Mouse (Mus musculus): Measurements from ENCODE around the gene Sptbn4.

Sptbn4 gene

GRCm38 (mm10) chr7:27433349-27433748 is 14.1 kb downstream of the Sptbn4 start:
- DNase-seq (ENCODE audit: low spot score) = no peak

GRCm38 (mm10) chr7:27429135-27429534 is 18.4 kb downstream of the Sptbn4 start:
- DNase-seq (ENCODE audit: low spot score) = no peak

DNA sequence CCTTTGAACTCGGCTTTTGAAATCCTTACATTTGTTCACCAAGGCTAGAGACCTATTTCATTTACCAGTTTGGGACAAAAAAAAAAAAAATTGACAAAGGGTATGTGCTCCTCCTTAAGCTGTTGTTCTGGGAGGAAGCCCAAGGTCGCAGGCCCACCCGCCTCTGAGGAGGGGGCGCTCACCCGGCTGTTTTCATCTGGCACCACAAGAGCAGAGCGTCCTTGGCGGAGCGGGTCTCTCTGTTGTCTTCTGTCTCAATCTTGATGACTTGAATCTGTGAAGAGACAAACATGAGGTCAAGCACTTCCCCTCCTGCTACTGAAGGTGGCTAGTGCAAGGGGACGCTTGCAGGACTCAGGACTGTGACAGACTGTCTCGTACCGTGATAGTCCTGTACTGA is 19.5 kb downstream of the Sptbn4 start:
- no peak for DNase-seq (ENCODE audit: low spot score)

- DNase-seq (ENCODE audit: low spot score) = no peak
Observed at GRCm38 (mm10) chr7:27427387-27427786, 20.1 kb downstream of the Sptbn4 start.

DNA sequence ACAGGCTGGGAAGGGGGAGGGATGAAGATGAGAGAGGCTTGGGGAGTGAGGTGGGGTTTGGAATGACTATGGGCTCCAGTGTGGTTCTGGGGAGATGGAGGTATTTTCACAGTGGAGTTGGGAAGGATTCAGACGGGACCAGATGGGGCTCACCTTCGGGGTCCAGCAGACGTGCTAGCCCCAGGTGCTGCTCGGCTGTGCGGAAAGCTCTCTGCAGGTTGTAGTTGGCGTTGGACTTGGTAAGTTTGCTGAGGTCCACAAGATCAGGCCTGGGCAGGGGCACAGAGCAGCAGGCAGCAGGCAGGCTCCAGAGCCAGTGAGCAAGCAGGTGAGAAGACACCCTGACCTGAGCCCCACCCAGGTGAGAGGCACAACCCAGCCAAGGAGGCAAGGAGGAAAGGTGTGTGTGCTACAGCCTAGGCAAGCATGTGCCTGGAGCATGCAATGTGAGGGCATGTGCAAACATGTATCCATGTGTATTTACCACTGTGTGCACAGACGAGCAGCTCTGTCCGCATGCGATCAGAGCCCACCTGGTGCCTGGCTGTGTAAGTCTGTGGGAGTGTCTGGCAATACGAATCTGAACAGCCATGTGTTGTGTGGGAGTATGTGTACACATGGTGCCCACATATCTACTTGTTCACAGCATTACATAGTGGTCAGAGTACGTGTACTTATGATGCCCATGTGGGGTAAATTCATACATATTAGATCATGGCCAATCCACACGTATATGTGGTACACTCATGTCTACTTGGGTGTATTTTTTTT is 23.7 kb downstream of the Sptbn4 start:
- no peak for DNase-seq (ENCODE audit: low spot score)

DNA sequence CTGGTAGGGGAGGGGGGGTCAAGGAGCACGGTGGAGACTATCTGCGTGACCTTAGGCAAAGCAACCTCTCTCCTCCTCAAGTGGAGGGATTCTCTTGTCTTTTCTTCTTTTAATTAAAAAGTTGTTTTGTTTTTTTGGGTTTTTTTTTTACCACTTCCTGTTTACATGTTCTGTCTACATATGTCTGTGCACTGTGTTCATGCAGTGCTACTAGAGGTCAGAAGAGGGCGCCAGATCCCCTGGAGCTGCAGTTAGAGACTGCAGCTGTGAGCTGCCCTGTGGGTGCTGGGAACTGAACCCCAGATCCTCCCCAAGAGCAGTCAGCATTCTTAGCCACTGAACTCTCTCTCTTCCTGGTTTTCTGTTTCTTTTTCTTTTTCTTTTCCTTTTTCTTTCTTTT is 28.4 kb downstream of the Sptbn4 start:
- DNase-seq (ENCODE audit: low spot score) = no peak

GRCm38 (mm10) chr7:27417151-27417550 is 30.3 kb downstream of the Sptbn4 start:
- DNase-seq (ENCODE audit: low spot score) = no peak

DNA sequence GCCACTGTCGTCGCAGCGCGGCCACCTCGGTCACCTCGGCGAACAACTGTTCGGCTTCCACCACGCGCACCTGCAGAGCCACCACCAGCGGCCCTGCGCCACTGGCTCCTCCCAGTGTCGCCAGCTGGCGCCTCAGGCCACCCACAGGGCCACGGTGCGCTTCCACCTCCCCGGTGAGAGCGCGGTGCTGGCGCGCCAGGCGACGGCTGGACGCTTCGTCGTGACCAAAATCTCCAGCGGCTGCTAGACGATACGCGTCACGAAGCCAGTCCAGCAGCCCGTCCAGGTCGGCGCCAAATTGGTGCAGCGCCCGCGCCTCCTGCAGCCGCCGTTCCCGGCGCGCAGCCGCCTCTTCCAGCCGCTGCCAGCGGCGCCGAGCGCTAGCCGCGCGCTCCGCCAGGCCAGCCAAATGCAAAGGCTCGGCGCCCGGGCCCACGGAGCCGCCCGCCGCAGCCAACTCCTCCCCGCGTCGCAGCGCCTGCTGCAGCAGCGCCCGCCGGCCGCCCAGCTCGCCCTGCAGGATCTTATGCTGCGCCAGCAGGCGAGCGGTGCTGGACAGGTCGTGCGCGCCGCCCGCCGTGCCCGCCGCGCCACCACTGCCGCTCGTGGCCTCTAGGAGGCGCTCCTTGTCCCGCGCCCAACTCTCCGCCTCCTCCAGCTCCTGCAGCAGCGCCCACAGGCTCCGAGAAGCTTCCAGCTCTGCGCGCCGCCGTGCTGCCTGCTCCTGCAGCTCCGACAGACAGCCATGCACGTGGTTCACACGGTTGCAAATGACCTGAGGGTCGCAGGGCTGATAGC is 38.9 kb downstream of the Sptbn4 start:
- DNase-seq (ENCODE audit: low spot score) = peak; percentile 72

DNA sequence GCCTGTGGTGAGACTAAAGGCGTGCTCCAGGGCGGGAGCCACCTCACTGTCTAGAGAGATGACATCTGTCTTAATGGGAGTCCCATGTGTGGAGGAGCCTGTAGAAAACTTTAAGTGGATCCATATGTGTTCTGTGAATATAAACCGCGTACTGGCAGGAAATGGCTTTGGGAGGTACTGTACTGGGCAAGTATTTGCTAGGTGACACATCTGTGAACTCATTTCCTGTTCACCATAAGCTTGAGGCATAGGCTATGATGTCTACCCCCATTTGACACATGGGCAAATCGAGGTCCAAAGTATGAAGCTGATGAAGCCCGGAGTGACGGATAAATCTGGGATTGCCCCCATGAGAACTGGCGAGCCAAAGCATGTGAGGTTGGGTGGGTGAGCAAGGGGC is 39.7 kb downstream of the Sptbn4 start:
- no peak for DNase-seq (ENCODE audit: low spot score)

DNA sequence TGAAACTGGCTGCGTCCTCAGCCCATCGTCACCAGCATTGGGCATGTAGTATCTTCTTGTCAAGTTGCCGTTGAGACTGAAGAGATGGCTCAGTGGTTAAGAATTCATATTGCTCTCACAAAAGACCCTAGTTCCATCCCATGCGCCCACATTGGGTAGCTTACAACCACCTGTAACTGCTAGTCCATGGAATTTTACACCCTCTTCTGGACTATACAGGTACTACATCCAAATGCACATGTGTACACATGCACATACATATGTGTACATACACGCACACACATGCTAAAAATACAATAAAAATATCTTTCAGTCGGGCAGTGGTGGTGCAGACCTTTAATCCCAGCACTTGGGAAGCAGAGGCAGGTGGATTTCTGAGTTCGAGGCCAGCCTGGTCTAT is 41.0 kb downstream of the Sptbn4 start:
- DNase-seq (ENCODE audit: low spot score) = no peak

GRCm38 (mm10) chr7:27404203-27404942 is 43.1 kb downstream of the Sptbn4 start:
- DNase-seq (ENCODE audit: low spot score) = no peak

DNA sequence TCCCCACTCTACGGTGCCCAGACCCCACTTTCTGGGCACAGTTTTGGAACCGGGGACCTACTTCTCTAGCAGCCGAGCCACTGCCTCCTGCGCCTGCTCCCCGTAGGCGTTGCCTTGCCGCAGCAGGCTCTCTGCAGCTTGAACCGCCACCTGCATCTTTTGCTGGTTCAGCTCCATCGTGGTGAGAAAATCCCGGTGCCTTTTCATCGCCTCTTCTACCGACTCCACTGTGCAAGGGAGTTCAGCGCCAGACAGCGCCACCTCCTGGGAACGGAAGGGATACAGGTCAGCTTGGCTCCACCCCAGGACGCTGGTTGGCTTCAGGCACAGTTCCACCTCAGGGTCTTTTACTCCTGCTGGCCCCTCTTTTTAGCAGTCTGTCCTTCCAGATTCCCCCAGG is 44.8 kb downstream of the Sptbn4 start:
- DNase-seq (ENCODE audit: low spot score) = peak; percentile 61

DNA sequence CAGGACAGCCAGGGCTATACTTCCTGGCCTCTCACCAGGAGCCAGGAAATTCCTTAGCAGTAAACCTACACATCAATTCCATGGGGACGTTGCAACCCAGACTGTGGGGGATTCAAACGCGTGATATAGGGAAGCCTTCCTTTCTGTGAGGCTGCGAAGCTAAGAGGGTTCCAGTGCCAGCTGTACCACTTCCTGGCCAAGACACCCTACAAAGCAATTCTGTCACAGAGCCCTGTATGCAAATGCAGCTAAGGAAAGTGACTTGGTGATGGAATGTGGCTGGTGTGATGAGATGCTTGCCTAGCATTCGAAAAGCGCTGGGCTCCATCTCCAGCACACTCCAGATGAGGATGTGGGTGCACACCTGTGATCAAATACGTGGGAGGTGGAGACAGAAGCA is 46.9 kb downstream of the Sptbn4 start:
- DNase-seq (ENCODE audit: low spot score) = no peak

DNA sequence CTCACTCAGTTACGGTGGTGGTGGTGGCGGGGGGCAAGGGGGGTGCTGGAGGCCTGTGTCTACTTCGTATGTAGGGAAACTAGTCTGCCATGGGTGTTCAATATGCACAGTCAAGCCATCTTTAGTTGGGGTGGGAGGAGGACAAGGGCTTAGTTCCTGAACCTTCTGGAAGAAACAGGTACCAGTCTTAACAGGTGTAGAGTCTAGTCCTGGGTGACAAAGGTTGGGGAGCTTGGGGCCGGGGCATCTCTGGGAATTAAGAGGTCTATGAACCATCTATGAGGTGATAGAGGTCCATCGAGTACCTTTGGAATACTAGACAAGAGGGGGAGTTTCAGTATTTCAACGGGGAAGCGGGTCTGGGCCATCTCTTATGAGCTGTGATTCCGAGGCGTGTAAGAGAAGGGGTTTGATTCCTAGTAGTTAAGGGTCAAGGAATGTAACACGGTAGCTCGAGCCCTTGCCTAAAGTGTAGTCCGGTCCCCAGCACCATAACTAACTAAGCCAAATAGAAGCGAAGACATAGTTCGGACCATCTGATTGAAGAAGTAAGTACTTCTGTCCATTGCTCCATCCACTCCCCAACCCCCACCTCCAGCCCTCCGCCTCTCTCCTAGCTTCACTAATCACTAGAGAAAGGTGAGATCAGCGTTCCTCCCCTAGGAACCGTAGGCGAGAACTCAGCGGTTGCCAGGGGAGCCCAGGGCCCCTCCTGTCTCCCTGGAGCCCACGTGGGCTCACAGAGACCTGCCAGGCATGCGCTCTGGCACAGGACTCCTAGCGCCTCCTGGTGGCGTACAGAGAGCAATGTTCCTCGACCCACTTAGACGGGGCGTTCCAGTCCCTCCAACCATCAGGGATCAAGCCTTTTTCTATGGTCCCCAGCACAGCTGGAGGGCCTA is 50.2 kb downstream of the Sptbn4 start:
- peak; percentile 27 for DNase-seq (ENCODE audit: low spot score)

GRCm38 (mm10) chr7:27396184-27397047 is 51.1 kb downstream of the Sptbn4 start:
- DNase-seq (ENCODE audit: low spot score) = no peak

DNA sequence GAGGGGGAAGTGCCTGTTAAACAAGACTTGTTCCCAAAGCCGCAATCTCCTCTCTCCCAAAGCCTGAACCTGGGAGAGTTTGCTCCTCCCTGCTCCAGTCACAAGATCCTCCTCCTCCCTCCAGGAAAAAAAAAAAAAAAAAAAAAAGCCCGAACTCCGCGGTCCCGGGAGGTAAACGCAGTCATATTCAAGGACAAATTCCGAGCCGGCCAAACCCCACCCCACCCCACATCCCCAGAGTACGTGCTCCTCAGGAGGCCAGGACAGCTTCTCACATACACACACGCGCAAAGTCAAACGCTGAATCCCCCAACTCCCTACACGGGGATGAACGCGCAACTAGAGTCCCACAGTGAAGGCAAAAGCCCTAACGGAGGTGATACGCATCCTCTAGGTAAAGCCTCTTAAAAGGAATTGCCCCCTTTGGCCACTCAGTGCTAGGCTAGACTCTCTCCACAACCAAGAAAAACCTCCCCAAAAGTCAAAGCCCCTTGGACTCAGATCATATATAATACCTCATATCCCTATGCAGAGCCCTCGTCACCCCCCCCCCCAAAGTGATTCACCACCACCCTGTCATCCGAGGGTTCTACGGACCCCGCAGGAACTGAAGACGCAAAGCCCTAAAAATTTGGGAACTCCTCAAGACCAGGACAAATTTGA is 51.8 kb downstream of the Sptbn4 start:
- DNase-seq (ENCODE audit: low spot score) = no peak

DNA sequence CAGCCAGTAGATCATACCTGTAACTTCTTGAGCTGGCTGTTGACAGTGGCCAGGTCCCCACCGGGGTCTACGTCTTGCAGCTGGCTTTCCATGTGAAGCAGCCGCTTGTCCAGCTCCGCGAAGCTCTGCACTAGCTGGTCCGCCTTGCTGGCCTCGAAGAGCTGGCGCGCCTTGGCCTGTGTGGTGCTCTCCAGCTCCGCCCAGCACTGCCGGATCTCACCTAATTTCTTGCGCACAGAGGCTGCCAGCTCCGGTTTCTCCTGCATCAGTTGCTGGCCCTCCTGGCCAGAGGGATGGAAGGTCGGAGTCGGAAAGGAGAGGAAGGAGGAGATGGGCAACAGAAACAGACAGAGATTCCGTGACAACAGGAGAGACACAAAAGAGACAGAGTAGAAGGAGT is 56.1 kb downstream of the Sptbn4 start:
- no peak for DNase-seq (ENCODE audit: low spot score)

GRCm38 (mm10) chr7:27389213-27389612 is 58.3 kb downstream of the Sptbn4 start:
- no peak for DNase-seq (ENCODE audit: low spot score)

- DNase-seq (ENCODE audit: low spot score) = peak; percentile 58
Observed at GRCm38 (mm10) chr7:27384731-27385130, 62.8 kb downstream of the Sptbn4 start.

GRCm38 (mm10) chr7:27384134-27384533 is 63.4 kb downstream of the Sptbn4 start:
- DNase-seq (ENCODE audit: low spot score) = no peak

All from ovary, postnatal 14 days (tissue).